Mouse (Mus musculus) B cell, adult 67 days (primary cell): ENCODE data around the gene Slco4c1. TPM values are rescaled to one million over a fixed set of nuclear protein-coding genes. Genes with fewer than 3 reads are reported as not detected.

Experiments
- total RNA-seq, 2 experiments: library from RNA; stranded (reverse); gene quantifications; 4 replicates each; pipeline ENCODE4 v1.2.4; 2023

Slco4c1 gene
- not detected for total RNA-seq

DNA sequence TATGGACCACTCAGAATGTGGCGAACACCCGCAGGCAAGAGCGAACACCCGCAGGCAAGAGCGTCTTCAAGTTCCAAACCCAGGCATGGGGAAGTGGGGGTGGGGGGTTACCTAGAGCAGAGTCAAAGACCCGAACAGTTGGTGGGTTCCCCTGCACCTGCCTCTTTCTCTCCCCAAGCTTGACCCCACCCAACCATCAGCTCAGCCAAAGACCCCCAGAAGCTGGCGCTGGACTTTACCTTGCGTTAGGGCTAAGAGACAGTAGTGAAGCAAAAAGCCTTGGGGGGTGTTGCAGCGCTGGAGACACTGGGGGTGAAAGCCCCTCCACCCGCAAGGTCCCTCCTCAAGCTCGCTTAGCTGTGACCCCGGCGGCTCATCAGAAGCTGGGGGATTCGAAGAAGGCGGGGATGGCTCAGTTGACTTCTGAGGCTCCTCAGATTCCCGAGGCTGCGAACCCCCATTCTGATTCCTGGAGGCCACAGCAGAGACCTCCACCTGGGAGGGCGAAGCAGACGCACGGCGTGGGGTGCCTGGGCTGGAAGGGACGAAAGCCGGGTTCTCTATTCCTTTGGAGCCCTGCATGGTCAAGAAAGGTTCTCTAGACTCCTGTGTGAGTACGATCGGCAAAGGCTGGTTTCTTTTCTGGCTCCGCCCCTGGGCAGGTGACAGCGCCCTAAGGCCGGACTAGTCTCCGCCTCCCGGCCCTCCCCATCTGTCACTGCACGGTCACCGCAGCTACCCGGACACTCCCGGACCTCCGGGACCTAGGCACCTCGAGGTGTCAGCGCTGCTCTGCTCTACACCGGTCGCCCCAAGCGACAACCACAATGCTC, at the start of gene Slco4c1:
Slco4c1 (minus strand) TSS at position 644 of the 833 bp plus-strand sequence.

